28 mouse cellular contexts compared by ENCODE assay signal in genomic region chr1:172875265-172875664, GRCm38 (mm10). TPM values are rescaled to one million over a fixed set of nuclear protein-coding genes. Genes with fewer than 3 reads are reported as not detected.
DNase-seq lines count a peak whose midpoint lies in the region; ATAC-seq and TF ChIP-seq lines count a peak whose summit lies in the region.
"Had no signal": no experiment of that assay in that cellular context is flagged by ENCODE, and none has a peak within 500 bp of the region (broad histone marks: within the 10 kb centered on the region; RNA-seq: fewer than 3 reads in every experiment).

No protein-coding gene starts in this region.

- WGBS in lung, embryonic 15.5 days, result 50% methylated on average over 4 of the region's 4 CpGs
- 48% methylated on average over 4 of the region's 4 CpGs for WGBS in lung, postnatal 0 days

- peak; percentile 55; the same call in 1 of the 2 replicates for ATAC-seq in lung, embryonic 15.5 days (ENCODE audit: borderline replicate concordance, extremely low read depth, low FRiP score, low TSS enrichment)
- ATAC-seq in lung, postnatal 0 days, result peak; percentile 25
- ATAC-seq: activated CD4-positive, CD25-positive, alpha-beta regulatory T cell, adult 4 months; CD4-positive, CD25-positive, alpha-beta regulatory T cell, adult 4 months; forebrain, embryonic 13.5 days; forebrain, embryonic 15.5 days; Patski had no signal

- peak; percentile 27 for DNase-seq in heart, adult 11 months
- DNase-seq in heart, postnatal 10 days, result no peak
- no peak for DNase-seq in lung, postnatal 25 days (ENCODE audit: low spot score)
- DNase-seq in lung, postnatal 0 days (ENCODE audit: low spot score), result no peak
- DNase-seq in lung, postnatal 36 days, result no peak
- DNase-seq: adrenal gland, adult 8-10 months; adrenal gland, postnatal 14 days; adrenal gland, postnatal 36 days; B cell, adult 2 months; cerebellum, adult 11-12 months; cerebellum, adult 2 months; cerebellum, adult 9-10 months; cerebellum, postnatal 10 days; cerebellum, postnatal 25 days had no signal

- H3K4me1 ChIP-seq in lung, embryonic 15.5 days, result no peaks in the 10 kb centered on the region
- no peaks in the 10 kb centered on the region for H3K4me1 ChIP-seq in lung, postnatal 0 days (ENCODE audit: insufficient read depth, low read depth, low read length)
- H3K4me1 ChIP-seq: embryonic facial prominence, embryonic 10.5 days; embryonic facial prominence, embryonic 12.5 days; forebrain, embryonic 13.5 days; forebrain, embryonic 15.5 days had no signal

- H3K4me3 ChIP-seq in lung, embryonic 15.5 days, result no peak overlapping the region
- no peak overlapping the region for H3K4me3 ChIP-seq in lung, postnatal 0 days (ENCODE audit: low read depth, low read length)
- H3K4me3 ChIP-seq: embryonic facial prominence, embryonic 10.5 days; embryonic facial prominence, embryonic 12.5 days; forebrain, embryonic 13.5 days; forebrain, embryonic 15.5 days had no signal

- no peak for TF ChIP-seq EP300 in lung, postnatal 0 days (IDR thresholded peaks at IDR 0.05)

- intact Hi-C loops in heart, postnatal 10 days (cut with DNase I), result no loop called here

- H3K9ac ChIP-seq in lung, embryonic 15.5 days, result no peak overlapping the region
- no peak overlapping the region for H3K9ac ChIP-seq in lung, postnatal 0 days (replicated peaks; ENCODE audit: low read depth)
- H3K9ac ChIP-seq: embryonic facial prominence, embryonic 12.5 days; forebrain, embryonic 13.5 days; forebrain, embryonic 15.5 days had no signal

- H3K36me3 ChIP-seq in lung, embryonic 15.5 days, result no peaks in the 10 kb centered on the region
- no peaks in the 10 kb centered on the region for H3K36me3 ChIP-seq in lung, postnatal 0 days (ENCODE audit: insufficient read depth, low read length)
- H3K36me3 ChIP-seq: embryonic facial prominence, embryonic 10.5 days; embryonic facial prominence, embryonic 12.5 days; forebrain, embryonic 15.5 days; G1E had no signal

- H3K27ac ChIP-seq in lung, embryonic 15.5 days, result no peak overlapping the region
- H3K27ac ChIP-seq in lung, postnatal 0 days (ENCODE audit: low read length), result no peak overlapping the region
- H3K27ac ChIP-seq: embryonic facial prominence, embryonic 10.5 days; embryonic facial prominence, embryonic 12.5 days; forebrain, embryonic 13.5 days; forebrain, embryonic 15.5 days had no signal

- no peak overlapping the region for H3K4me2 ChIP-seq in lung, embryonic 15.5 days
- H3K4me2 ChIP-seq in lung, postnatal 0 days (replicated peaks; ENCODE audit: low read depth, low read length), result no peak overlapping the region
- H3K4me2 ChIP-seq: embryonic facial prominence, embryonic 12.5 days; forebrain, embryonic 13.5 days; forebrain, embryonic 15.5 days had no signal

- no peaks in the 10 kb centered on the region for H3K27me3 ChIP-seq in lung, embryonic 15.5 days
- no peaks in the 10 kb centered on the region for H3K27me3 ChIP-seq in lung, postnatal 0 days (replicated peaks; ENCODE audit: insufficient read depth, low read length)
- H3K27me3 ChIP-seq: CH12.LX; embryonic facial prominence, embryonic 12.5 days; forebrain, embryonic 13.5 days; forebrain, embryonic 15.5 days; Patski had no signal

- no peak for TF ChIP-seq CTCF in lung, postnatal 0 days (IDR thresholded peaks at IDR 0.05)

- no peaks in the 10 kb centered on the region for H3K9me3 ChIP-seq in lung, embryonic 15.5 days
- no peaks in the 10 kb centered on the region for H3K9me3 ChIP-seq in lung, postnatal 0 days (ENCODE audit: low read length)
- H3K9me3 ChIP-seq: embryonic facial prominence, embryonic 10.5 days; embryonic facial prominence, embryonic 12.5 days; forebrain, embryonic 13.5 days; forebrain, embryonic 15.5 days had no signal

RNA-seq across cellular contexts. Expression of gene Apcs, which starts 19.6 kb away (rescaled TPM):
- total RNA-seq in heart, postnatal 10 days (2021), result not detected
- 0.26 and 0.28 TPM in 2 replicates for polyA plus RNA-seq in lung, embryonic 15.5 days (2015; fragmentation: Nextera tagmentation; extraction: Ambion mirVana)
- polyA plus RNA-seq in lung, postnatal 0 days (2015; fragmentation: Nextera tagmentation; extraction: Ambion mirVana), result 0.19 and 0.36 TPM in 2 replicates
- total RNA-seq: adrenal gland, adult 18-20 months; adrenal gland, adult 8-10 months; adrenal gland, postnatal 36 days; G1E had no signal
- polyA plus RNA-seq: activated CD4-positive, CD25-positive, alpha-beta regulatory T cell, adult 4 months; CD4-positive, CD25-positive, alpha-beta regulatory T cell, adult 4 months; cerebellum, adult 2 months; cortical plate, adult 2 months; embryonic facial prominence, embryonic 10.5 days; embryonic facial prominence, embryonic 12.5 days; embryonic facial prominence, embryonic 14.5 days; forebrain, embryonic 11.5 days; forebrain, embryonic 13.5 days; forebrain, embryonic 15.5 days; G1E; Patski had no signal
